Mouse (Mus musculus) liver, embryonic 13.5 days (tissue): ENCODE results near the gene Gm15155. TPM values are rescaled to one million over a fixed set of nuclear protein-coding genes. Genes with fewer than 3 reads are reported as not detected.
"Not testable (repeated sequence)": the region's sequence is repeated elsewhere in the genome, so short reads cannot be mapped to it uniquely, and the experiment has no call there.

Source experiments
- ATAC-seq: fragments of 200-750 bp; cut with Nextera tagmentation; 2 replicates; pipeline ENCODE4 v1.8.0; 2017; ENCODE audit warnings: low read depth, mild to moderate bottlenecking, moderate number of reproducible peaks, moderate library complexity
- DNase-seq: peaks from one replicate; pipeline ENCODE4 v3.0.0; 2022
- H3K27ac ChIP-seq: fragments of 300-500 bp; sonication (generic); 2 replicates; pipeline ENCODE4 v1.5.1; 2015; ENCODE audit warnings: moderate library complexity, mild to moderate bottlenecking, inconsistent platforms
- H3K27me3 ChIP-seq: fragments of 300-500 bp; sonication (generic); 2 replicates; pipeline ENCODE4 v1.6.1; 2015; ENCODE audit warnings: mild to moderate bottlenecking, inconsistent platforms
- H3K36me3 ChIP-seq: fragments of 300-500 bp; sonication (generic); 2 replicates; pipeline ENCODE4 v1.6.1; 2015; ENCODE audit warnings: mild to moderate bottlenecking, inconsistent platforms
- H3K4me1 ChIP-seq: fragments of 300-500 bp; sonication (generic); replicated peaks from 2 replicates; pipeline ENCODE4 v1.6.1; 2015; ENCODE audit warnings: inconsistent platforms
- H3K4me2 ChIP-seq: fragments of 300-500 bp; sonication (generic); 2 replicates; pipeline ENCODE4 v1.6.1; 2015; ENCODE audit warnings: inconsistent platforms, mild to moderate bottlenecking, moderate library complexity
- H3K4me3 ChIP-seq: fragments of 300-500 bp; sonication (generic); replicated peaks from 2 replicates; pipeline ENCODE4 v1.5.1; 2015; ENCODE audit warnings: mild to moderate bottlenecking, inconsistent platforms
- H3K9ac ChIP-seq: fragments of 300-500 bp; sonication (generic); 2 replicates; pipeline ENCODE4 v1.6.1; 2015; ENCODE audit warnings: mild to moderate bottlenecking, inconsistent platforms
- H3K9me3 ChIP-seq: fragments of 300-500 bp; sonication (generic); replicated peaks from 2 replicates; pipeline ENCODE4 v1.6.1; 2016; ENCODE audit warnings: inconsistent platforms
- WGBS: fragments of 180-500 bp; shearing (Covaris S2); methylation state at CpG from one replicate; pipeline ENCODE4 v1.1.7; 2015; ENCODE audit not compliant: insufficient replicate concordance; 5-methylcytosine and 5-hydroxymethylcytosine counted together
- polyA plus RNA-seq: library from polyadenylated mRNA; unstranded; fragments of >200 nt; fragmentation: Nextera tagmentation; extraction: Ambion mirVana; gene quantifications from 2 replicates; pipeline ENCODE4 v1.2.1, GENCODE M21; 2015

The Gm15155 gene
- polyA plus RNA-seq, 1 experiment from 2014 or later: not detected

DNA sequence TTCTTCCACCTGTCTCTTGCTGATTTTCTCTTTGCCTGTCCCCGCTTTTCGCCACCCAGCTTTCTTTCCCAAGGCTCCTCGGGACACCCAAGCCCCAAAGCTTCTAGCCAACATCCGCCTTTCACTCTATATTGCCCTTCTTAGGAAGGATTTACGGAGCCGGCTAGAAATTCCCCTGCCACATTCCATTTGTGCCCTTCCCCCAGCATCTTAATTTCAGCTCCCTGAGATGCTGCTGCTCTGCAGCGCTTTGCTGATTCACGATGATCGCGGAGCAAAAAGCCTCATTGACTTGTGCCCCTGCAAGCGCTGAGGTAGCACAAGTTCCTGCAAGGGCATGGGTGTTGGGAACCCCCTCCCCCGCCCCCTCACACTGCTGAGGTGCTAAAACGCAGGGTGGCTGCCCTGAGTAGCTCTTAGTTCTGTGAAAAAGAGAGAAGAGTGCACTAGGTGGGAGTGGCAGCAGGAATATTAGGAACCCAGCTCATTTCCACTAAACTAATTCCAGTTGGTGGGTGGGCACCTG lies 1.2 kb downstream of the Gm15155 start:
- DNase-seq (no peak), ATAC-seq (no peak)
- H3K27ac ChIP-seq: no peak overlapping the region
- no peaks in the 10 kb centered on the region for H3K36me3 ChIP-seq
- no peaks in the 10 kb centered on the region for H3K4me1 ChIP-seq
- no peaks in the 10 kb centered on the region for H3K9me3 ChIP-seq
- H3K27me3 ChIP-seq: peaks cover 47% of the 10 kb centered on the region
- no peak overlapping the region for H3K4me2 ChIP-seq
- H3K9ac ChIP-seq: no peak overlapping the region
- no peak overlapping the region for H3K4me3 ChIP-seq
- WGBS: 9% methylated on average over 13 of the region's 13 CpGs

- no peak overlapping the region for H3K9ac ChIP-seq
- H3K36me3 ChIP-seq: no peaks in the 10 kb centered on the region
- DNase-seq (no peak), ATAC-seq (no peak)
- H3K4me1 ChIP-seq: no peaks in the 10 kb centered on the region
- H3K27ac ChIP-seq: no peak overlapping the region
- H3K9me3 ChIP-seq: no peaks in the 10 kb centered on the region
- WGBS: 6% methylated on average over 1 of the region's 1 CpGs
- H3K27me3 ChIP-seq: no peaks in the 10 kb centered on the region
- no peak overlapping the region for H3K4me2 ChIP-seq
- H3K4me3 ChIP-seq: no peak overlapping the region
Observed at GRCm38 (mm10) chrX:155643975-155644374, 19.4 kb downstream of the Gm15155 start.

- 52% methylated on average over 3 of the region's 3 CpGs for WGBS
- DNase-seq (no peak), ATAC-seq (no peak)
- Histone ChIP-seq H3K4me3 (no peak overlapping the region), H3K27me3 (no peaks in the 10 kb centered on the region), H3K9me3 (no peaks in the 10 kb centered on the region), H3K4me2 (no peak overlapping the region), H3K27ac (no peak overlapping the region), H3K36me3 (no peaks in the 10 kb centered on the region), H3K4me1 (no peaks in the 10 kb centered on the region), H3K9ac (no peak overlapping the region)
Observed at GRCm38 (mm10) chrX:155645975-155646374, 21.4 kb downstream of the Gm15155 start.

DNA sequence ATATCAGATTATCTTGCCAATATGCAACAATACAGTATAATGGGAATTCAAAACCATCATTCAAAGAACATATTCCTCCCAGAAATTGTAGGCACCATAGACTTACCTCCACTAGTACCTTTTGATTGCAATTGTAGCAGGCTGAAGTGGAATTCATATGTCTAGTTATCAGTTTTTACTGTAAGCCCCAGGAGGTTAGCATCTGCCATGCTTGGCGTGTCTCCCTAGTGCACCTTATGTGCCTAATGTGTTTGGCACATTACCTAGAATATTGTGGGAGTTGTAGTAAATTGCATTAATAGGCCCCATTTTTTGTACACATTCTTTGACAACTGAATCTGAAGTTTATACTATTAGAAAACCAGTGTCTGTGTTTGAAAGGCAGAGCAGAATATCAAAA lies 33.4 kb downstream of the Gm15155 start:
- Histone ChIP-seq H3K9ac (no peak overlapping the region), H3K9me3 (no peaks in the 10 kb centered on the region), H3K27ac (no peak overlapping the region), H3K4me2 (no peak overlapping the region), H3K36me3 (no peaks in the 10 kb centered on the region), H3K27me3 (no peaks in the 10 kb centered on the region), H3K4me1 (no peaks in the 10 kb centered on the region), H3K4me3 (no peak overlapping the region)
- ATAC-seq (no peak), DNase-seq (no peak)
- 53% methylated on average over 1 of the region's 1 CpGs for WGBS

GRCm38 (mm10) chrX:155690440-155690839 lies 65.9 kb downstream of the Gm15155 start:
- 70% methylated on average over 1 of the region's 1 CpGs for WGBS
- ATAC-seq, DNase-seq, H3K36me3 ChIP-seq, H3K4me3 ChIP-seq, H3K27ac ChIP-seq, H3K9me3 ChIP-seq, H3K4me2 ChIP-seq, H3K27me3 ChIP-seq, H3K4me1 ChIP-seq, H3K9ac ChIP-seq: not testable (repeated sequence)

DNA sequence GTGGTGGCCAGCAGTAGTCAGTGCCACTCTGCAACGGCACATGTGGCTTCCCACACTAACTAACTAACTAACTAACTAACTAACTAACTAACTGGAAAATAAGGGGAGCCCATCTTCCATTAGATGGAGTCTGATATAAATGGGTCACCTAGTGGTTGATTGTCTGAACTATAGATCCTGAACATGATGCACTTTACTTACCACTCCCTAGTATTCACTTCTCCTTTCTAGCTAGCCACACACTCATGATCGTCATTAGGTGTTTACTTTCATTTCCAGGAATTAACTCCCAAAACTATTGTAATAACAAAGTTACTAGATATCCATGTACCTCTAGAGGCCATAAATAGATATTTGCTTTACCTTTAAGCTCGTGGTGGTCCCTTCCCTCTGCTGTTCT lies 99.6 kb downstream of the Gm15155 start:
- ATAC-seq (no peak), DNase-seq (no peak)
- H3K4me3 ChIP-seq: no peak overlapping the region
- H3K27ac ChIP-seq: no peak overlapping the region
- 55% methylated on average over 3 of the region's 3 CpGs for WGBS
- H3K9ac ChIP-seq: no peak overlapping the region
- H3K9me3 ChIP-seq: no peaks in the 10 kb centered on the region
- H3K4me2 ChIP-seq: no peak overlapping the region
- no peaks in the 10 kb centered on the region for H3K4me1 ChIP-seq
- H3K36me3 ChIP-seq: no peaks in the 10 kb centered on the region
- H3K27me3 ChIP-seq: no peaks in the 10 kb centered on the region

- no peak overlapping the region for H3K4me3 ChIP-seq
- ATAC-seq (no peak), DNase-seq (no peak)
- H3K27me3 ChIP-seq: no peaks in the 10 kb centered on the region
- WGBS: 31% methylated on average over 1 of the region's 1 CpGs
- no peaks in the 10 kb centered on the region for H3K9me3 ChIP-seq
- no peak overlapping the region for H3K27ac ChIP-seq
- no peak overlapping the region for H3K4me2 ChIP-seq
- H3K4me1 ChIP-seq: no peaks in the 10 kb centered on the region
- no peak overlapping the region for H3K9ac ChIP-seq
- H3K36me3 ChIP-seq: no peaks in the 10 kb centered on the region
Observed at GRCm38 (mm10) chrX:155728387-155728786, 103.8 kb downstream of the Gm15155 start.

DNA sequence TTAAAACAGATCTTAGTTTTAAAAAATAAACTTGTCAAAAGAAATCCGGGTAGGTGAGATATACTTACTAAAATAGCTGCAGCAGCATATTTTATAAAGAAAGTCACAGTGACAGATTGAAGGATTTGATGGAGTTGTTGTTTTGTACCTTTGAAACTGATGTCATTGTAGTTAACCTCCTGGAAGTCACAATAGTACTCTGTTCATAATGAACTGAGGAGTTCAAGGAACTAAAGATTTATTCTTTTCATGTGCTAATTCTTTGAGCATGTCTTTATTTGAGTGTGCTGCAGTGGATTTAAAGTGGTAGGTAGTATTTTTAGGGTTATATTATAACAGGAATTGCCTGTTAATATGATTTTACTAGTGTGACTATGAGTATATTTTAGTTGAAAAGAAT lies 263.6 kb downstream of the Gm15155 start:
- Histone ChIP-seq H3K9me3 (no peaks in the 10 kb centered on the region), H3K27ac (no peak overlapping the region), H3K27me3 (no peaks in the 10 kb centered on the region), H3K4me1 (no peaks in the 10 kb centered on the region), H3K9ac (no peak overlapping the region), H3K4me2 (no peak overlapping the region), H3K36me3 (no peaks in the 10 kb centered on the region), H3K4me3 (no peak overlapping the region)
- ATAC-seq (no peak), DNase-seq (no peak)
- WGBS: 43% methylated on average over 1 of the region's 1 CpGs

DNA sequence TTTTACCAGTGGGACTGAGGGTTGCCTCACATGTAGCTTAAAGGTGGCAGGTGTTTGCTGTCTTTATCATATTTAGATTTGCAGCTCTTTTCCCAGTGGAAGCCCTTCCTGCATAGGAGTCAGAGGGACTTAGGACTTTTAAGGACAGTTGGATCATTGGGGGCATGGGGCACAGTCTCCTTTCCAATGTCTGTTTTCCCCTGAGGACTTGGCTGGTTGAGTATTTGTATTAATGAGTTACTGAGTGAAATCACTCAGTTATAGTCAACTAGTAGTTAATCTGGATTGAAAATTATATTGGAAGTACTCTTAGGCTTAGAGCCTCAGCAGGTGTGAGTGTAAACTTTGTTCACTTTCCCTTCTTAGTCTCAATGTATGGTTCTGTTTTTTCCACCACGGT lies 275.5 kb downstream of the Gm15155 start:
- Histone ChIP-seq H3K36me3 (no peaks in the 10 kb centered on the region), H3K4me3 (no peak overlapping the region), H3K9me3 (no peaks in the 10 kb centered on the region), H3K27me3 (no peaks in the 10 kb centered on the region), H3K4me2 (no peak overlapping the region), H3K9ac (no peak overlapping the region), H3K27ac (no peak overlapping the region), H3K4me1 (no peaks in the 10 kb centered on the region)
- ATAC-seq: no peak
- WGBS: 52% methylated on average over 1 of the region's 1 CpGs
- no peak for DNase-seq

- Histone ChIP-seq H3K27me3 (no peaks in the 10 kb centered on the region), H3K4me3 (no peak overlapping the region), H3K4me1 (no peaks in the 10 kb centered on the region), H3K9me3 (no peaks in the 10 kb centered on the region), H3K36me3 (no peaks in the 10 kb centered on the region), H3K9ac (no peak overlapping the region), H3K27ac (no peak overlapping the region), H3K4me2 (no peak overlapping the region)
- DNase-seq (no peak), ATAC-seq (no peak)
Observed at GRCm38 (mm10) chrX:155901742-155902141, 277.2 kb downstream of the Gm15155 start.

- no peak overlapping the region for H3K27ac ChIP-seq
- no peaks in the 10 kb centered on the region for H3K36me3 ChIP-seq
- H3K9me3 ChIP-seq: no peaks in the 10 kb centered on the region
- ATAC-seq: no peak
- no peak overlapping the region for H3K9ac ChIP-seq
- H3K27me3 ChIP-seq: no peaks in the 10 kb centered on the region
- no peaks in the 10 kb centered on the region for H3K4me1 ChIP-seq
- H3K4me2 ChIP-seq: no peak overlapping the region
- DNase-seq: no peak
- 23% methylated on average over 1 of the region's 1 CpGs for WGBS
- no peak overlapping the region for H3K4me3 ChIP-seq
Observed at GRCm38 (mm10) chrX:155903108-155903507, 278.6 kb downstream of the Gm15155 start.

DNA sequence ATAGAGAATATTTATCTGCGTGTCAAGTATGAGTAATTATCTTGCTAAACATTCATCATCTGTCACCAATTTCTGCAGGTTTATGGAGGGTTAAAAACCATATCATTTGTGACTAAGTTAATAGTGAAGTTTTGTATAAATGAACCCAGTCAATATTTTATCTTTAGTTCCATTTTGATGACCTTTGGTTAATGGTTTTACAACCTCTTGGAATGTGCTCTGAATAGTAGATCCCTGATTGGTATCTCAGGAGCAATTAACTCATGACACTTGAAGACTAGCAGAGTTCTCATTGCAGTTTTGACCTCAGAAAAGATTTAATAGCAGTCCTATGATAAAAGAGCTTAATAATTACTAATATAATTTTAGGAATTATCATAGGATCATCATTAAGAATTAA lies 385.2 kb downstream of the Gm15155 start:
- Histone ChIP-seq H3K4me2 (no peak overlapping the region), H3K4me3 (no peak overlapping the region), H3K27ac (no peak overlapping the region), H3K4me1 (no peaks in the 10 kb centered on the region), H3K9ac (no peak overlapping the region), H3K9me3 (no peaks in the 10 kb centered on the region), H3K27me3 (no peaks in the 10 kb centered on the region), H3K36me3 (no peaks in the 10 kb centered on the region)
- DNase-seq (no peak), ATAC-seq (no peak)
- 44% methylated on average over 1 of the region's 1 CpGs for WGBS
